Mouse (Mus musculus) midbrain, embryonic 10.5 days (tissue): ENCODE data around the gene Klhl31. TPM values are rescaled to one million over a fixed set of nuclear protein-coding genes. Genes with fewer than 3 reads are reported as not detected.

Experiments
- DNase-seq: peaks from one replicate; pipeline ENCODE4 v3.0.0-alpha.2; 2017; ENCODE audit warnings: low spot score
- H3K27ac ChIP-seq: fragments of 300-500 bp; sonication (generic); replicated peaks from 2 replicates; pipeline ENCODE4 v1.5.1; 2016; ENCODE audit warnings: mild to moderate bottlenecking
- H3K27me3 ChIP-seq: fragments of 300-500 bp; sonication (generic); 2 replicates; pipeline ENCODE4 v1.6.1; 2016; ENCODE audit warnings: low read depth, mild to moderate bottlenecking; ENCODE audit not compliant: poor library complexity, severe bottlenecking
- H3K36me3 ChIP-seq: fragments of 300-500 bp; sonication (generic); 2 replicates; pipeline ENCODE4 v1.6.1; 2016; ENCODE audit warnings: mild to moderate bottlenecking, moderate library complexity
- H3K4me1 ChIP-seq: fragments of 300-500 bp; sonication (generic); 2 replicates; pipeline ENCODE4 v1.6.1; 2016
- H3K4me3 ChIP-seq: fragments of 300-500 bp; sonication (generic); 2 replicates; pipeline ENCODE4 v1.5.1; 2016; ENCODE audit warnings: mild to moderate bottlenecking, moderate library complexity
- H3K9me3 ChIP-seq: fragments of 300-500 bp; sonication (generic); replicated peaks from 2 replicates; pipeline ENCODE4 v1.6.1; 2016; ENCODE audit warnings: mild to moderate bottlenecking
- WGBS: fragments of 180-500 bp; shearing (Covaris S2); methylation state at CpG from one replicate; pipeline ENCODE4 v1.1.7; 2016; 5-methylcytosine and 5-hydroxymethylcytosine counted together
- polyA plus RNA-seq: library from polyadenylated mRNA; unstranded; fragments of >200 nt; fragmentation: Nextera tagmentation; extraction: Ambion mirVana; gene quantifications from 2 replicates; pipeline ENCODE4 v1.2.1, GENCODE M21; 2016

The Klhl31 gene
- polyA plus RNA-seq, 1 experiment from 2014 or later: 0.39 TPM

DNA sequence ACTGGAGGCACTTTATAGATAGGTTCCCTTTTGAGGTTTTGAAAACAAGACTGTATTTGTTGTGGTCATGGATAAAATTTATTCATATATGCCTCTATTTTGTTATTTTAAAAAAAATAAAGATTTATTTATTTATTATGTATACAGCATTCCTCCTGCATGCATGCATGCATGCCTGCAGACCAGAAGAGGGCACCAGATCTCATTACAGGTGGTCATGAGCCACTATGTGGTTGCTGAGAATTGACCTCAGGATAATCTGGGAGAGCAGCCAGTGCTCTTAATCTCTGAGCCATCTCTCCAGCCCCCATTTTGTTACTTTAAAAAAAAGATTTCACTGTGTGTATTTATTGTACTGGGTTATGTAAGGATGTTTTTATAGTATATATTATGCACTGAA lies 25.5 kb upstream of the Klhl31 start:
- H3K27me3 ChIP-seq: no peaks in the 10 kb centered on the region
- no peak overlapping the region for H3K27ac ChIP-seq
- no peak for DNase-seq
- 0 out of 2 replicates have a peak, but pooled peaks cover 4% of the 10 kb centered on the region for H3K9me3 ChIP-seq
- no peak overlapping the region for H3K4me3 ChIP-seq
- H3K36me3 ChIP-seq: no peaks in the 10 kb centered on the region
- H3K4me1 ChIP-seq: no peaks in the 10 kb centered on the region

GRCm38 (mm10) chr9:77612349-77612748 lies 24.0 kb upstream of the Klhl31 start:
- 0 out of 2 replicates have a peak, but pooled peaks cover 4% of the 10 kb centered on the region for H3K9me3 ChIP-seq
- no peaks in the 10 kb centered on the region for H3K36me3 ChIP-seq
- H3K4me1 ChIP-seq: no peaks in the 10 kb centered on the region
- H3K27ac ChIP-seq: no peak overlapping the region
- no peaks in the 10 kb centered on the region for H3K27me3 ChIP-seq
- WGBS: 81% methylated on average over 4 of the region's 4 CpGs
- H3K4me3 ChIP-seq: no peak overlapping the region
- DNase-seq: no peak

DNA sequence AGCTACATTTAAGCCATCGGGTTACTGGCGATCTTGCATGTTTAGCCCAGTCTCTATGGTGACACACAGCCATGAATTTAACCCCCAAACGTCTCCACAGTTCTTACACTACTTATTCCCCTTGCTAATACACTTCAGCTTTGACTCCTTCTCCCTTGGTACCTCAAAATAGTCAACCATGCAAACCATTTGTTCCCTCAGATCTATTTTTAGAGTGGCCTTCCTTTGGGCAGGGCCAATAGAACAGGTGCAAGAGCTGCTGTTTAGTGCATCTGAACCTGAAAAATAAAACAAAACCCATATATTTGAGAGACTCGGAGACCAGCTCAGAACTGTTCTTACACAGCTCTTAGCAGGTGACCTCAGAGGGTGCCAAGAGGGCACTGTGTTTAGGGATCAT lies 20.4 kb upstream of the Klhl31 start:
- Histone ChIP-seq H3K27me3 (no peaks in the 10 kb centered on the region), H3K9me3 (0 out of 2 replicates have a peak, but pooled peaks cover 4% of the 10 kb centered on the region), H3K4me1 (no peaks in the 10 kb centered on the region), H3K36me3 (no peaks in the 10 kb centered on the region), H3K4me3 (no peak overlapping the region), H3K27ac (no peak overlapping the region)
- 76% methylated on average over 4 of the region's 4 CpGs for WGBS
- no peak for DNase-seq

DNA sequence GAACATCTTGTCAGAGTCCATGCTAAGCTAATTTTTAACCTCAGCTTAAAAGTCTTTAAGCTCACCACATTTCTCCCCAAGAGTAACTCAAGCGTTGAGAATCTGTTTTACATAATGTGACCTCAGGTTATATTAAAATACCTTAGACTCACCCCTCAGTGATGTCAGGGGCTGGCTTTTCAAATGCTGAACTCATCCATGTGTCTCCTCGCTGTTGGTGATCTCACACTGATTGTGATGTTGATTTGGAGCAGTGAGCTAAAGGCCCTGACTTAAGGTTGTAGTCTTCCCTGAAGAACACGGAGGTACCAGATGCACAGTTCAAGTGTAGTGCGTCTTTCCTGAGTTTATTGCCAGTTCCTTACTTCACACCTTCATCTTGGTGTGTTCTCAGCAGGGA lies 19.5 kb upstream of the Klhl31 start:
- no peak for DNase-seq
- no peaks in the 10 kb centered on the region for H3K27me3 ChIP-seq
- no peak overlapping the region for H3K4me3 ChIP-seq
- H3K4me1 ChIP-seq: no peaks in the 10 kb centered on the region
- no peaks in the 10 kb centered on the region for H3K36me3 ChIP-seq
- 0 out of 2 replicates have a peak, but pooled peaks cover 4% of the 10 kb centered on the region for H3K9me3 ChIP-seq
- 47% methylated on average over 4 of the region's 4 CpGs for WGBS
- no peak overlapping the region for H3K27ac ChIP-seq

GRCm38 (mm10) chr9:77617751-77618150 lies 18.5 kb upstream of the Klhl31 start:
- peaks cover 1% of the 10 kb centered on the region for H3K4me1 ChIP-seq
- H3K36me3 ChIP-seq: no peaks in the 10 kb centered on the region
- 0 out of 2 replicates have a peak, but pooled peaks cover 4% of the 10 kb centered on the region for H3K9me3 ChIP-seq
- no peak for DNase-seq
- no peak overlapping the region for H3K4me3 ChIP-seq
- 84% methylated on average over 6 of the region's 6 CpGs for WGBS
- H3K27ac ChIP-seq: no peak overlapping the region
- no peaks in the 10 kb centered on the region for H3K27me3 ChIP-seq

DNA sequence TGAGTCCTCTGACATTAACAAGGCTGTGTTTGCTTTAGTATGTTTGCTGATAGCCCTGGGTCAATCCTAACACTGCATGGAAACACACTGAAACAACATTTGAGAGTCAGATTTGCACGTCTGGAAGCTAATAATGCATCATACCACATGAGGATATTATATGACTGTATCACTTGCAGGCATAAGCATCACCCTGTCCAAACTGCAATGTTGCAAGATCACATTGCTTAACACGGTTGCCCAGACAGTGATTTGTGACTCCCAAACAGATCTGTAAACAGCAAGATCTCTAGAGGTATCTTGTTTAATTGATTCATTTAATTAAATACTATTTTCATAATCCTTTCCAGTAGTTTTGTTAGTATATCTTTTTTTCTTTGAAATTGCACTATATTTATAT lies 17.9 kb upstream of the Klhl31 start:
- no peaks in the 10 kb centered on the region for H3K36me3 ChIP-seq
- H3K27me3 ChIP-seq: no peaks in the 10 kb centered on the region
- 87% methylated on average over 2 of the region's 2 CpGs for WGBS
- no peak for DNase-seq
- H3K9me3 ChIP-seq: 0 out of 2 replicates have a peak, but pooled peaks cover 4% of the 10 kb centered on the region
- H3K4me1 ChIP-seq: peaks cover 8% of the 10 kb centered on the region
- no peak overlapping the region for H3K27ac ChIP-seq
- no peak overlapping the region for H3K4me3 ChIP-seq

GRCm38 (mm10) chr9:77620077-77620476 lies 16.2 kb upstream of the Klhl31 start:
- H3K27ac ChIP-seq: no peak overlapping the region
- no peak overlapping the region for H3K4me3 ChIP-seq
- 0 out of 2 replicates have a peak, but pooled peaks cover 1% of the 10 kb centered on the region for H3K9me3 ChIP-seq
- WGBS: 90% methylated on average over 6 of the region's 6 CpGs
- DNase-seq: no peak
- no peaks in the 10 kb centered on the region for H3K36me3 ChIP-seq
- no peaks in the 10 kb centered on the region for H3K27me3 ChIP-seq
- peaks cover 11% of the 10 kb centered on the region for H3K4me1 ChIP-seq

DNA sequence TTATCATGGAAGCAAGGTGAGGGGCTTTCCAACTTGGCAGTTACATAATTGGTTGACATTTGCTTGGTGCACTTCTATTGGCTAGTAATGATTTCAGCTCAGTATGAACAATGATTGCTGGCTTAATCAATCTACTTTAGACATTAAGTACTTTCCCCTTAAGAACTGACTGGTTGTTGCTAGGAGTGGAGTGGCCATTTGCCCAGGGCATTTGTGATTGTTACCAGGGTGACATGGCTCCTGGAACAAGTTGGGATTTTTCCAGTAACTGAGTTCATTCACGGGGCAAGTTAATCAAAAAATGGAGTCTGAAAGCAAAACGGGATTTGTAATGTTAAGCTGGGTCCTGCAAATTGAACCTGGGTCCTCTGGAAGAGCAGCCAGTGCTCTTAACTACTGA lies 15.8 kb upstream of the Klhl31 start:
- H3K4me3 ChIP-seq: no peak overlapping the region
- no peaks in the 10 kb centered on the region for H3K27me3 ChIP-seq
- H3K27ac ChIP-seq: no peak overlapping the region
- H3K36me3 ChIP-seq: no peaks in the 10 kb centered on the region
- WGBS: 81% methylated on average over 2 of the region's 2 CpGs
- DNase-seq: no peak
- no peaks in the 10 kb centered on the region for H3K9me3 ChIP-seq
- H3K4me1 ChIP-seq: peaks cover 11% of the 10 kb centered on the region

DNA sequence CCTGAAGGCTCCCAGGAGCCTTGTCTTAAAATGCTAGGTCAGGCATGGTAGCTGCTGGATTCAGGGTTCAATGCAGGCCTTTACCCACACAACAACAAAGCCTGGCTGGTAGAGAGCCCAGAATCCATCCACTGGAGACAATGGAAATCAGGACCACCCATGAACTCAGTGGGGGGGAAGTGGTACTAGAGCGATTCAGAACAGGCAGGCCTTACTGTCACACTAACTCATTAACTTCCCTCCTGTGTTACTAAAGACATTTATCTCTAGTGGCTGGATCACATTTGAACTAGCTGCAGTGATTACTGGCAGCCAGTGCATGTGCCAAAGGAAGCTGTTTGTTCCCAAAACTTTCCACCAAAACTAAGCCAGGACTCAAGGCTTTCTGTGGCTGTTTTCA lies 13.4 kb upstream of the Klhl31 start:
- no peak overlapping the region for H3K27ac ChIP-seq
- no peaks in the 10 kb centered on the region for H3K36me3 ChIP-seq
- H3K4me3 ChIP-seq: no peak overlapping the region
- 29% methylated on average over 1 of the region's 1 CpGs for WGBS
- no peaks in the 10 kb centered on the region for H3K9me3 ChIP-seq
- DNase-seq: no peak
- H3K27me3 ChIP-seq: no peaks in the 10 kb centered on the region
- H3K4me1 ChIP-seq: peaks cover 11% of the 10 kb centered on the region

GRCm38 (mm10) chr9:77623318-77624050 lies 12.8 kb upstream of the Klhl31 start:
- DNase-seq: no peak
- peaks cover 11% of the 10 kb centered on the region for H3K4me1 ChIP-seq
- 88% methylated on average over 6 of the region's 6 CpGs for WGBS
- no peaks in the 10 kb centered on the region for H3K9me3 ChIP-seq
- H3K36me3 ChIP-seq: no peaks in the 10 kb centered on the region
- H3K27ac ChIP-seq: no peak overlapping the region
- H3K27me3 ChIP-seq: no peaks in the 10 kb centered on the region
- no peak overlapping the region for H3K4me3 ChIP-seq

GRCm38 (mm10) chr9:77624171-77624570 lies 12.1 kb upstream of the Klhl31 start:
- DNase-seq: no peak
- Histone ChIP-seq H3K4me1 (peaks cover 11% of the 10 kb centered on the region), H3K4me3 (no peak overlapping the region), H3K9me3 (no peaks in the 10 kb centered on the region), H3K27me3 (no peaks in the 10 kb centered on the region), H3K36me3 (no peaks in the 10 kb centered on the region), H3K27ac (no peak overlapping the region)
- WGBS: 88% methylated on average over 5 of the region's 5 CpGs

- no peaks in the 10 kb centered on the region for H3K9me3 ChIP-seq
Observed at GRCm38 (mm10) chr9:77628676-77629075, 7.6 kb upstream of the Klhl31 start.

GRCm38 (mm10) chr9:77629708-77630107 lies 6.6 kb upstream of the Klhl31 start:
- 93% methylated on average over 5 of the region's 5 CpGs for WGBS

More at GRCm38 (mm10) chr9:77628676-77629075, 7.6 kb upstream of the Klhl31 start:
- 93% methylated on average over 10 of the region's 10 CpGs for WGBS
- 0 out of 2 replicates have a peak, but pooled peaks cover under 1% of the 10 kb centered on the region for H3K4me1 ChIP-seq
- no peaks in the 10 kb centered on the region for H3K36me3 ChIP-seq
- no peaks in the 10 kb centered on the region for H3K27me3 ChIP-seq
- no peak overlapping the region for H3K27ac ChIP-seq
- H3K4me3 ChIP-seq: no peak overlapping the region
- DNase-seq: no peak

More at GRCm38 (mm10) chr9:77629708-77630107, 6.6 kb upstream of the Klhl31 start:
- Histone ChIP-seq H3K36me3 (no peaks in the 10 kb centered on the region), H3K27me3 (no peaks in the 10 kb centered on the region), H3K27ac (no peak overlapping the region), H3K4me3 (no peak overlapping the region), H3K4me1 (peaks cover 4% of the 10 kb centered on the region; the same call in 1 of the 2 replicates), H3K9me3 (no peaks in the 10 kb centered on the region)
- DNase-seq: no peak
